Mouse (Mus musculus) stomach, embryonic 15.5 days (tissue): ENCODE measurements around the gene Kctd18. TPM values are rescaled to one million over a fixed set of nuclear protein-coding genes. Genes with fewer than 3 reads are reported as not detected.
"Not testable (repeated sequence)": the region's sequence is repeated elsewhere in the genome, so short reads cannot be mapped to it uniquely, and the experiment has no call there.

Experiments used
- ATAC-seq: fragments of 200-750 bp; cut with Nextera tagmentation; 2 replicates; pipeline ENCODE4 v1.8.0; 2017; ENCODE audit warnings: low read depth, moderate number of reproducible peaks, moderate TSS enrichment; ENCODE audit not compliant: insufficient read depth, low FRiP score
- H3K27ac ChIP-seq: fragments of 300-500 bp; sonication (generic); 2 replicates; pipeline ENCODE4 v1.5.1; 2015; ENCODE audit warnings: mild to moderate bottlenecking, inconsistent platforms
- H3K27me3 ChIP-seq: fragments of 300-500 bp; sonication (generic); replicated peaks from 2 replicates; pipeline ENCODE4 v1.6.1; 2015; ENCODE audit warnings: inconsistent platforms
- H3K36me3 ChIP-seq: fragments of 300-500 bp; sonication (generic); 2 replicates; pipeline ENCODE4 v1.6.1; 2015; ENCODE audit warnings: inconsistent platforms
- H3K4me1 ChIP-seq: fragments of 300-500 bp; sonication (generic); 2 replicates; pipeline ENCODE4 v1.6.1; 2015; ENCODE audit warnings: inconsistent platforms
- H3K4me2 ChIP-seq: fragments of 300-500 bp; sonication (generic); 2 replicates; pipeline ENCODE4 v1.6.1; 2015; ENCODE audit warnings: mild to moderate bottlenecking, inconsistent platforms
- H3K4me3 ChIP-seq: fragments of 300-500 bp; sonication (generic); replicated peaks from 2 replicates; pipeline ENCODE4 v1.5.1; 2015; ENCODE audit warnings: inconsistent platforms
- H3K9ac ChIP-seq: fragments of 300-500 bp; sonication (generic); 2 replicates; pipeline ENCODE4 v1.6.1; 2015; ENCODE audit warnings: inconsistent platforms
- H3K9me3 ChIP-seq: fragments of 300-500 bp; sonication (generic); 2 replicates; pipeline ENCODE4 v1.6.1; 2016; ENCODE audit warnings: inconsistent platforms
- WGBS: fragments of 180-500 bp; shearing (Covaris S2); methylation state at CpG from one replicate; pipeline ENCODE4 v1.1.7; 2015; 5-methylcytosine and 5-hydroxymethylcytosine counted together
- polyA plus RNA-seq: library from polyadenylated mRNA; unstranded; fragments of >200 nt; fragmentation: Nextera tagmentation; extraction: Ambion mirVana; gene quantifications from 2 replicates; pipeline ENCODE4 v1.2.1, GENCODE M21; 2015

Gene Kctd18
- polyA plus RNA-seq, 1 experiment from 2014 or later = 13.3 TPM

GRCm38 (mm10) chr1:58037306-58037705 lies 18.6 kb upstream of the Kctd18 start:
- ATAC-seq, H3K36me3 ChIP-seq, H3K4me1 ChIP-seq, H3K4me3 ChIP-seq, H3K9me3 ChIP-seq, H3K27ac ChIP-seq, H3K27me3 ChIP-seq, H3K9ac ChIP-seq, H3K4me2 ChIP-seq: not testable (repeated sequence)
- 94% methylated on average over 9 of the region's 9 CpGs for WGBS

GRCm38 (mm10) chr1:58031160-58031769 lies 12.5 kb upstream of the Kctd18 start:
- H3K4me3 ChIP-seq = no peak overlapping the region
- no peak for ATAC-seq
- H3K36me3 ChIP-seq = no peaks in the 10 kb centered on the region
- WGBS = 64% methylated on average over 10 of the region's 10 CpGs
- peaks cover 13% of the 10 kb centered on the region; the same call in 1 of the 2 replicates for H3K4me1 ChIP-seq
- no peaks in the 10 kb centered on the region for H3K27me3 ChIP-seq
- no peak overlapping the region for H3K9ac ChIP-seq
- no peak overlapping the region for H3K27ac ChIP-seq
- no peaks in the 10 kb centered on the region for H3K9me3 ChIP-seq
- no peak overlapping the region for H3K4me2 ChIP-seq

GRCm38 (mm10) chr1:58030156-58030871 lies 11.6 kb upstream of the Kctd18 start:
- Histone ChIP-seq H3K4me3 (peak overlapping the region; percentile 28), H3K9ac (no peak overlapping the region), H3K9me3 (no peaks in the 10 kb centered on the region), H3K4me2 (peak overlapping the region; percentile 55), H3K27me3 (no peaks in the 10 kb centered on the region), H3K36me3 (no peaks in the 10 kb centered on the region), H3K4me1 (peaks cover 13% of the 10 kb centered on the region; the same call in 1 of the 2 replicates), H3K27ac (0 out of 2 replicates have a peak overlapping the region, but pooled peaks have one; percentile 35)
- 34% methylated on average over 13 of the region's 13 CpGs for WGBS
- ATAC-seq = no peak

- WGBS = 13% methylated on average over 12 of the region's 12 CpGs
- Histone ChIP-seq H3K4me1 (peaks cover 13% of the 10 kb centered on the region; the same call in 1 of the 2 replicates), H3K27ac (0 out of 2 replicates have a peak within 1 kb of the TSS, but pooled peaks have one; percentile 35), H3K4me2 (peak within 1 kb of the TSS; percentile 55), H3K36me3 (0 out of 2 replicates have a peak, but pooled peaks cover under 1% of the 10 kb centered on the region), H3K27me3 (no peaks in the 10 kb centered on the region), H3K9ac (no peak within 1 kb of the TSS), H3K9me3 (no peaks in the 10 kb centered on the region), H3K4me3 (peak within 1 kb of the TSS; percentile 28)
- peak; percentile 72; the same call in 1 of the 2 replicates for ATAC-seq
These were observed 10.9 kb upstream of the Kctd18 start, which contains the start of gene Aox1 for GRCm38 (mm10) chr1:58029636-58030117. Gene Aox1 (plus strand): TSS chr1:58029931.

GRCm38 (mm10) chr1:58027707-58028106 lies 9.0 kb upstream of the Kctd18 start:
- Histone ChIP-seq H3K9ac (no peak overlapping the region), H3K4me2 (no peak overlapping the region), H3K4me1 (peaks cover 13% of the 10 kb centered on the region; the same call in 1 of the 2 replicates), H3K36me3 (peaks cover 6% of the 10 kb centered on the region; the same call in 1 of the 2 replicates), H3K27me3 (no peaks in the 10 kb centered on the region), H3K4me3 (no peak overlapping the region), H3K9me3 (no peaks in the 10 kb centered on the region), H3K27ac (no peak overlapping the region)
- WGBS = 82% methylated on average over 7 of the region's 7 CpGs
- no peak for ATAC-seq

- H3K4me2 ChIP-seq, H3K4me1 ChIP-seq, H3K9ac ChIP-seq, ATAC-seq, H3K27ac ChIP-seq, H3K9me3 ChIP-seq, H3K27me3 ChIP-seq, H3K4me3 ChIP-seq, H3K36me3 ChIP-seq: not testable (repeated sequence)
- 96% methylated on average over 7 of the region's 7 CpGs for WGBS
These were observed 12.4 kb downstream of the Kctd18 start for GRCm38 (mm10) chr1:58006388-58006787.

- Histone ChIP-seq H3K27ac (no peak overlapping the region), H3K4me3 (no peak overlapping the region), H3K4me2 (no peak overlapping the region), H3K4me1 (peaks cover 11% of the 10 kb centered on the region), H3K27me3 (no peaks in the 10 kb centered on the region), H3K9ac (no peak overlapping the region), H3K9me3 (no peaks in the 10 kb centered on the region), H3K36me3 (0 out of 2 replicates have a peak, but pooled peaks cover 3% of the 10 kb centered on the region)
- no peak for ATAC-seq
- WGBS = 79% methylated on average over 3 of the region's 3 CpGs
These were observed 20.6 kb downstream of the Kctd18 start for GRCm38 (mm10) chr1:57998146-57998545.

- Histone ChIP-seq H3K4me2 (peak overlapping the region; percentile 83), H3K36me3 (0 out of 2 replicates have a peak, but pooled peaks cover 3% of the 10 kb centered on the region), H3K9me3 (no peaks in the 10 kb centered on the region), H3K4me1 (peaks cover 11% of the 10 kb centered on the region), H3K27me3 (no peaks in the 10 kb centered on the region), H3K4me3 (peak overlapping the region; percentile 81), H3K27ac (peak overlapping the region; percentile 66; the same call in 1 of the 2 replicates), H3K9ac (peak overlapping the region; percentile 62)
- peak; percentile 79; the same call in 1 of the 2 replicates for ATAC-seq
- WGBS = under 1% methylated on average over 29 of the region's 29 CpGs
These were observed 22.6 kb downstream of the Kctd18 start for GRCm38 (mm10) chr1:57996133-57996615.

GRCm38 (mm10) chr1:57995432-57996132 lies 23.2 kb downstream of the Kctd18 start, which contains the start of gene Sgo2a:
Gene Sgo2a (plus strand): TSS chr1:57995971.
- Histone ChIP-seq H3K9me3 (no peaks in the 10 kb centered on the region), H3K9ac (peak within 1 kb of the TSS; percentile 62), H3K36me3 (no peaks in the 10 kb centered on the region), H3K4me2 (peak within 1 kb of the TSS; percentile 83), H3K4me3 (peak within 1 kb of the TSS; percentile 81), H3K27me3 (no peaks in the 10 kb centered on the region), H3K27ac (peak within 1 kb of the TSS; percentile 66; the same call in 1 of the 2 replicates), H3K4me1 (peaks cover 11% of the 10 kb centered on the region)
- 6% methylated on average over 30 of the region's 30 CpGs for WGBS
- ATAC-seq = peak; percentile 97

- no peaks in the 10 kb centered on the region for H3K36me3 ChIP-seq
- 78% methylated on average over 2 of the region's 2 CpGs for WGBS
These were observed 27.5 kb downstream of the Kctd18 start for GRCm38 (mm10) chr1:57991277-57991676.

GRCm38 (mm10) chr1:57989052-57989600 lies 29.6 kb downstream of the Kctd18 start:
- Histone ChIP-seq H3K36me3 (no peaks in the 10 kb centered on the region), H3K27ac (no peak overlapping the region), H3K4me2 (no peak overlapping the region), H3K9ac (no peak overlapping the region), H3K9me3 (no peaks in the 10 kb centered on the region), H3K27me3 (no peaks in the 10 kb centered on the region), H3K4me3 (no peak overlapping the region), H3K4me1 (no peaks in the 10 kb centered on the region)
- WGBS = 65% methylated on average over 6 of the region's 6 CpGs
- ATAC-seq = no peak

More at GRCm38 (mm10) chr1:57991277-57991676, 27.5 kb downstream of the Kctd18 start:
- no peak overlapping the region for H3K4me3 ChIP-seq
- no peak overlapping the region for H3K27ac ChIP-seq
- no peak overlapping the region for H3K9ac ChIP-seq
- no peak overlapping the region for H3K4me2 ChIP-seq
- no peaks in the 10 kb centered on the region for H3K27me3 ChIP-seq
- ATAC-seq = no peak
- H3K4me1 ChIP-seq = peaks cover under 1% of the 10 kb centered on the region; the same call in 1 of the 2 replicates
- H3K9me3 ChIP-seq = no peaks in the 10 kb centered on the region
